Mouse (Mus musculus) heart, adult 2 months (tissue): Measurements from ENCODE around the gene Sowahb.

ENCODE experiments used
- CTCF ChIP-seq: fragments of 200-600 bp; IDR thresholded peaks from 2 replicates; pipeline ENCODE4 v1.8.1; 2022; ENCODE audit warnings: antibody characterized with exemption, mild to moderate bottlenecking, moderate library complexity
- EP300 ChIP-seq: fragments of 200-500 bp; IDR thresholded peaks from 2 replicates; pipeline ENCODE4 v1.6.1; 2011; ENCODE audit warnings: low read depth, low read length, control low read depth; ENCODE audit not compliant: insufficient read depth
- POLR2A ChIP-seq: fragments of 200-500 bp; IDR thresholded peaks from 2 replicates; pipeline ENCODE4 v1.6.1; 2011; ENCODE audit warnings: mild to moderate bottlenecking, low read depth, low read length, control low read depth; ENCODE audit not compliant: insufficient read depth

GRCm38 (mm10) chr5:93033087-93033870 is 11.5 kb downstream of the Sowahb start:
- no peak for TF ChIP-seq CTCF
- no peak for TF ChIP-seq POLR2A
- TF ChIP-seq EP300, result no peak
